Mouse (Mus musculus) megakaryocyte, embryonic 14.5 days (primary cell): Measurements from ENCODE around the gene Arhgap23.

Experiments
- FLI1 ChIP-seq: IDR thresholded peaks from 2 replicates; pipeline ENCODE4 v1.6.1; 2012; ENCODE audit warnings: low read length, inconsistent platforms, mixed read lengths
- GATA1 ChIP-seq: IDR thresholded peaks from 3 replicates; pipeline ENCODE4 v1.6.1; 2012; ENCODE audit warnings: mixed read lengths, low read length, inconsistent platforms, borderline replicate concordance

- no peak for TF ChIP-seq GATA1
- TF ChIP-seq FLI1: no peak
Observed at GRCm38 (mm10) chr11:97531381-97532260, 116.3 kb downstream of the Arhgap23 start.
